Mouse (Mus musculus) heart, postnatal 25 days (tissue): ENCODE measurements around the gene Gpc2. TPM values are rescaled to one million over a fixed set of nuclear protein-coding genes. Genes with fewer than 3 reads are reported as not detected.

Experiments
- DNase-seq: peaks from one replicate; pipeline ENCODE4 v3.0.0; 2022; ENCODE audit warnings: low spot score
- intact Hi-C: fragments of 180-260 bp; cut with DNase I; formaldehyde crosslinking; loops from one replicate; pipeline ENCODE4 v1.15.1; 2025
- total RNA-seq, 2 experiments: library from RNA; stranded (reverse); gene quantifications; 2 replicates each; pipeline ENCODE4 v1.2.3; 2021

Gene Gpc2
- total RNA-seq, 2 experiments from 2014 or later, result 0.08 to 0.18 TPM

GRCm38 (mm10) chr5:138225700-138226099 is 54.1 kb downstream of the Gpc2 start, which contains the start of gene Nxpe5:
Gene Nxpe5, plus strand, starts transcription at chr5:138225898.
- intact Hi-C loops, result no loop called here

More at GRCm38 (mm10) chr5:138225700-138226099, 54.1 kb downstream of the Gpc2 start, which contains the start of gene Nxpe5:
- DNase-seq, result no peak

Other genes with a start within 250 kb of the Gpc2 start
- not detected for gene Smok3c, start 226.8 kb downstream of the Gpc2 start, total RNA-seq
- gene Zkscan1, start 194.9 kb downstream of the Gpc2 start, total RNA-seq, result 10 to 100 TPM; 14.3 to 16.2 TPM
- gene Zscan21, start 163.1 kb downstream of the Gpc2 start, total RNA-seq, result 10 to 100 TPM; 10.5 to 13.2 TPM
- 10 to 100 TPM in 1 of 2 experiments, 1 to 10 TPM in 1; 9.6 to 11.0 TPM for gene Zfp113, start 124.3 kb downstream of the Gpc2 start, total RNA-seq
- gene Cops6, start 118.9 kb downstream of the Gpc2 start, total RNA-seq, result 100 to 1,000 TPM; 124 to 126 TPM
- 1 to 10 TPM; 8.9 to 9.3 TPM for gene Ap4m1, start 108.0 kb downstream of the Gpc2 start, total RNA-seq
- gene Mcm7, start 107.6 kb downstream of the Gpc2 start, total RNA-seq, result 10 to 100 TPM; 11.2 to 11.9 TPM
- gene Taf6, start 92.6 kb downstream of the Gpc2 start, total RNA-seq, result 10 to 100 TPM; 29.9 to 32.9 TPM
- 1 to 10 TPM; 5.9 to 7.1 TPM for gene Cnpy4, start 92.5 kb downstream of the Gpc2 start, total RNA-seq
- gene Mblac1, start 85.7 kb downstream of the Gpc2 start, total RNA-seq, result 1 to 10 TPM; 2.6 to 2.8 TPM
- 1 to 10 TPM in 1 of 2 experiments, under 1 TPM in 1; 0.96 to 1.2 TPM for gene Nxpe5, start 54.1 kb downstream of the Gpc2 start, total RNA-seq
- gene Lamtor4, start 24.5 kb downstream of the Gpc2 start, total RNA-seq, result 10 to 100 TPM; 55.3 to 61.0 TPM
- gene BC037034, start 16.0 kb downstream of the Gpc2 start, total RNA-seq, result 1 to 10 TPM; 3.1 to 3.8 TPM
- gene Gal3st4, start 7.2 kb downstream of the Gpc2 start, total RNA-seq, result under 1 TPM; 0.14 to 0.26 TPM
- gene Gm43720, start within 50 bp of the Gpc2 start, total RNA-seq, result not detected
- gene Stag3, start 235 bp upstream of the Gpc2 start, total RNA-seq, result not detected
- not detected for gene Pvrig, start 62.0 kb upstream of the Gpc2 start, total RNA-seq
- gene Zfp157, start 161.5 kb upstream of the Gpc2 start, total RNA-seq, result 1 to 10 TPM; 5.4 to 7.2 TPM